Mouse (Mus musculus) kidney, postnatal 0 days (tissue): ENCODE measurements at regions not wholly inside any gene's neighbourhood (a gene's known extent, or its start where the extent isn't known, plus 50 kb on each side); places are given as distances from the start of the nearest gene placed in this dataset.

Experiments
- ATAC-seq: fragments of 200-750 bp; cut with Nextera tagmentation; replicated peaks from 2 replicates; pipeline ENCODE4 v1.8.0; 2017; ENCODE audit warnings: low read depth, moderate number of reproducible peaks, moderate TSS enrichment, moderate library complexity; ENCODE audit not compliant: low FRiP score
- DNase-seq: peaks from one replicate; pipeline ENCODE4 v3.0.0-alpha.2; 2016; ENCODE audit warnings: low spot score
- H3K27ac ChIP-seq: fragments of 300-500 bp; sonication (generic); 2 replicates; pipeline ENCODE4 v1.5.1; 2014; ENCODE audit warnings: mild to moderate bottlenecking
- H3K27me3 ChIP-seq: fragments of 300-500 bp; sonication (generic); 2 replicates; pipeline ENCODE4 v1.6.1; 2014; ENCODE audit warnings: low read length, mixed read lengths; ENCODE audit not compliant: insufficient read depth
- H3K36me3 ChIP-seq: fragments of 300-500 bp; sonication (generic); 2 replicates; pipeline ENCODE4 v1.6.1; 2014; ENCODE audit warnings: low read length, mixed read lengths; ENCODE audit not compliant: insufficient read depth
- H3K4me1 ChIP-seq: fragments of 300-500 bp; sonication (generic); replicated peaks from 2 replicates; pipeline ENCODE4 v1.6.1; 2014; ENCODE audit warnings: antibody characterized with exemption, low read length, mixed read lengths; ENCODE audit not compliant: insufficient read depth
- H3K4me2 ChIP-seq: fragments of 300-500 bp; sonication (generic); 2 replicates; pipeline ENCODE4 v1.6.1; 2014; ENCODE audit warnings: mild to moderate bottlenecking, low read length, moderate library complexity, mixed read lengths
- H3K4me3 ChIP-seq: fragments of 300-500 bp; sonication (generic); replicated peaks from 2 replicates; pipeline ENCODE4 v1.5.1; 2014; ENCODE audit warnings: low read depth, low read length
- H3K9ac ChIP-seq: fragments of 300-500 bp; sonication (generic); 2 replicates; pipeline ENCODE4 v1.6.1; 2014; ENCODE audit warnings: low read depth, low read length
- H3K9me3 ChIP-seq: fragments of 300-500 bp; sonication (generic); replicated peaks from 2 replicates; pipeline ENCODE4 v1.6.1; 2016; ENCODE audit warnings: low read length, inconsistent platforms, mixed read lengths
- CTCF ChIP-seq: IDR thresholded peaks from 2 replicates; pipeline ENCODE4 v1.5.1; 2016; ENCODE audit warnings: antibody characterized with exemption, low read depth, mild to moderate bottlenecking, moderate library complexity
- WGBS: fragments of 180-500 bp; shearing (Covaris S2); extraction: QIAGEN DNeasy Blood & Tissue Kit; methylation state at CpG from one replicate; pipeline ENCODE4 v1.1.7; 2014; 5-methylcytosine and 5-hydroxymethylcytosine counted together

DNA sequence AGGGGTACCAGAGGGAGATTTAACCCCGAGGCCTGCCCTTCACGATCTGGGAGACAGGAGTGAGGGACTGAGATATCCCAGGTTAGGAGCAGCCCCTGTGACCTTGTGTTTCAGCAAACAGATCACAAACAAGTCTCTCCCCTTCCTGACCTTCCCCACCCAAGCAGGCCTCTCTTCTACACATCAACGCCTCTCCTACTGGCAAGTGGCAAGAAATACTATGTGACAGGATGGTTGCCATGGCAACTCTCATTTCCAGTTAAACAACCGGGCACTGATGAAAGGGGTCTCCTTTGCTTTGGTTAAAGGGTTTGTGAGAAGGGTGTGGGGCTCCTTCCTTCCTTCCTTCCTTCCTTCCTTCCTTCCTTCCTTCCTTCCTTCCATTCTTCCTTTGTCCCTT is 134.6 kb upstream of the Gm4791 start:
- Histone ChIP-seq H3K27me3 (no peaks in the 10 kb centered on the region), H3K9ac (no peak overlapping the region), H3K4me2 (no peak overlapping the region), H3K9me3 (no peaks in the 10 kb centered on the region), H3K27ac (no peak overlapping the region), H3K4me1 (no peaks in the 10 kb centered on the region), H3K36me3 (no peaks in the 10 kb centered on the region), H3K4me3 (no peak overlapping the region)
- TF ChIP-seq CTCF: no peak
- 29% methylated on average over 4 of the region's 4 CpGs for WGBS
- peak; percentile 7 for DNase-seq
- ATAC-seq: no peak

DNA sequence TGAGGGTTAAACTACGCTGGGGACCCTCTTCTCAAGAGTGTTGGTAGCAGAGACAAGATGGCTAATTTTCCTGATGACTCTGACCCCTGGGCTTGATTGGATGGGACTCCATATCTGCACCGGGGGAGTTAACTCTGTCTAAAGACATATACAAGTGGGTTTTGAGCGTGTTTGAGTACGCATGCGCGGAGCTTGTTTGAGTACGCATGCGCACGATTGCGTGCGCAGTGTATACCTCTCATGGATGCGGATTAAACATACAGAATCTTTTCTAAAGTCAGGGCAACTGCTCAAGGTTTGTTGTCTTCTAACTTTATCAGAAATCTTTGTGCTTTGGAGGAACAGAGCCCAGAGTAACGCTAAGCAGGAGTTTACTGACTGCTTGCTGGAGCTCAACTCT is 146.8 kb upstream of the Gm4791 start:
- ATAC-seq (no peak), DNase-seq (no peak)
- Histone ChIP-seq H3K36me3 (no peaks in the 10 kb centered on the region), H3K27ac (no peak overlapping the region), H3K9me3 (no peaks in the 10 kb centered on the region), H3K9ac (no peak overlapping the region), H3K4me2 (no peak overlapping the region), H3K4me3 (no peak overlapping the region), H3K27me3 (no peaks in the 10 kb centered on the region), H3K4me1 (no peaks in the 10 kb centered on the region)
- WGBS: 95% methylated on average over 13 of the region's 13 CpGs
- TF ChIP-seq CTCF: no peak

DNA sequence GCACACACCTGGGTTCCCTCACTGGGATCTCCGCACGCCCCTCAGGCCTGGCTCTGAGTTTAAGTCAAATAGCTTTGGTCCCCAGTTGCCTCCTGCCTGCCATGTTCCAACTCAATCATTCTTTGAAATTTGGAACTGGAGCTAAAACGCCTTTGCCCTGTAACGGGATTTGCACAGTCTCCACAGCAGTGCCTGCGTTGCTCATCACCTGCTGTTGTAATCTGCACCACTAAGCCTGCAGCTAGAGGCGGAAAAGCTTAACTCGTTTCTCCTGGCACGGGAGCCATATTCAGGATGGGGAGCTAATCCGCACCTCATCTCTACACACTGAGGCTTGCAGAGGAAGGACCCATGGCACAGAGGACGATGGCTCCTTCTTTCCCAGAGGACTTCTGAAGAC is 147.2 kb upstream of the Gm4791 start:
- ATAC-seq (no peak), DNase-seq (no peak)
- Histone ChIP-seq H3K9me3 (no peaks in the 10 kb centered on the region), H3K4me2 (no peak overlapping the region), H3K4me1 (no peaks in the 10 kb centered on the region), H3K4me3 (no peak overlapping the region), H3K27me3 (no peaks in the 10 kb centered on the region), H3K27ac (no peak overlapping the region), H3K36me3 (no peaks in the 10 kb centered on the region), H3K9ac (no peak overlapping the region)
- WGBS: 84% methylated on average over 10 of the region's 10 CpGs
- no peak for TF ChIP-seq CTCF

DNA sequence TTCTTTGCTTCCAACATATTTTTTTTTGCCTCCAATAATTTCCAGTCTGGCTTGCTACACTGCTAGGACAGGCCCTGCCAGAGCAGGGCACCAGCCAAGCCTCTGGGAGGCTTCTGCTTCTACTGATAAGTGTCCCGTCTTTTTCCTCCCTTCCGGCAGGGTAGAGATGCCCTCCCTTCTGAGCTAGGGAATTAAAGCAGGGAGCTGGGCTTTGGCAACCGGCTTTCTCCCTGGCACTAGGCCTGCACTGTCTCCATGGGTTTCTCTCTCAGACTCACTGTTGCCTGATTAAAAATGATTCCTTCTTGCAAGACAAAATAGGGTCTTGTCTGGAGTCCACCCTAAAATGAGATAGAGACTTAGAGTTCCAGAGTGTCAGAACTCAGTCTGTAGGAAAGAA is 153.3 kb upstream of the Gm4791 start:
- 75% methylated on average over 3 of the region's 3 CpGs for WGBS
- Histone ChIP-seq H3K9ac (no peak overlapping the region), H3K27ac (no peak overlapping the region), H3K36me3 (no peaks in the 10 kb centered on the region), H3K9me3 (no peaks in the 10 kb centered on the region), H3K27me3 (no peaks in the 10 kb centered on the region), H3K4me1 (no peaks in the 10 kb centered on the region), H3K4me2 (no peak overlapping the region), H3K4me3 (no peak overlapping the region)
- TF ChIP-seq CTCF: no peak
- DNase-seq: no peak
- no peak for ATAC-seq

DNA sequence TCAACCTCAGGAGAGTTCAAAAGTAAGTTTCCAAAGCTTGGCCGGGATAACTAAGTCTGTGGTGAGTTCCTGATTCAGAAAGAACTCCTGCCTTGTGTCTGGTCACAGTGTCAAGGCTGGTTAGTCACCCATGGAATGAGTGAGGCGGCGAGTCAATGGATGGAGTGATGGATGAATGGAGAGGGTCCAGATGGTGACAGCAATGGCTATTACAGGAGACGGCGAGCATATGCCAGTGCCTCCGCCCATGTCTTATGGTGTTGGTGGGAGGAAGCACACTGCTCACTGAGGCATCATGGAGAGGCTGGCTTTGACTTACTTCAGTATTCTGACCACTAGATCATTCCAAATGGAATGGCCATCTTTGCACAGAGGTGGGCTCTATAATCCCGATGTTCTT is 154.8 kb upstream of the Gm4791 start:
- TF ChIP-seq CTCF: no peak
- 58% methylated on average over 7 of the region's 7 CpGs for WGBS
- no peaks in the 10 kb centered on the region for H3K36me3 ChIP-seq
- no peak overlapping the region for H3K9ac ChIP-seq
- DNase-seq (peak; percentile 11), ATAC-seq (no peak)
- H3K9me3 ChIP-seq: no peaks in the 10 kb centered on the region
- H3K4me3 ChIP-seq: no peak overlapping the region
- H3K27me3 ChIP-seq: no peaks in the 10 kb centered on the region
- no peak overlapping the region for H3K27ac ChIP-seq
- no peak overlapping the region for H3K4me2 ChIP-seq
- H3K4me1 ChIP-seq: no peaks in the 10 kb centered on the region

DNA sequence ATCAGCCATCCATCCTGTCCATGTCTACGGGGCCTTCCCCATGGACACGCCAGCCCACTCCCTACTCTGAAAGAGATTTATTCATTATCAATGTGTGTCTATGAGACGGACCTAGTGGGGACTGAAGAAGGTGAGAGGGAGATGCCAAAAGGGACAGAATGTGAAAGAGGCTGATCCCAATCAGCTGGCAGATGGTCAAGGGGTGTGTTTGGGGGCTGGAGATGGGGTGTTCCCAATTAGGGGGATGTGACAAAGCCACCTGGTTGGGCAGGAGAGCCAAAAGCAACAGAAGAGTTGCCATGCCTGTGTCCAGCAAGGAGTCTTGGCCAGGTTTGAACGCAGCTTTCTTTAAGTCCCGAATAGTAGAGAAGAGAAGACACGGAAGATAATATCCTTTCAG is 157.0 kb upstream of the Gm4791 start:
- ATAC-seq (no peak), DNase-seq (no peak)
- H3K9me3 ChIP-seq: no peaks in the 10 kb centered on the region
- no peak for TF ChIP-seq CTCF
- no peaks in the 10 kb centered on the region for H3K4me1 ChIP-seq
- no peak overlapping the region for H3K4me2 ChIP-seq
- no peak overlapping the region for H3K27ac ChIP-seq
- H3K27me3 ChIP-seq: no peaks in the 10 kb centered on the region
- 81% methylated on average over 6 of the region's 6 CpGs for WGBS
- H3K36me3 ChIP-seq: no peaks in the 10 kb centered on the region
- H3K4me3 ChIP-seq: no peak overlapping the region
- no peak overlapping the region for H3K9ac ChIP-seq

DNA sequence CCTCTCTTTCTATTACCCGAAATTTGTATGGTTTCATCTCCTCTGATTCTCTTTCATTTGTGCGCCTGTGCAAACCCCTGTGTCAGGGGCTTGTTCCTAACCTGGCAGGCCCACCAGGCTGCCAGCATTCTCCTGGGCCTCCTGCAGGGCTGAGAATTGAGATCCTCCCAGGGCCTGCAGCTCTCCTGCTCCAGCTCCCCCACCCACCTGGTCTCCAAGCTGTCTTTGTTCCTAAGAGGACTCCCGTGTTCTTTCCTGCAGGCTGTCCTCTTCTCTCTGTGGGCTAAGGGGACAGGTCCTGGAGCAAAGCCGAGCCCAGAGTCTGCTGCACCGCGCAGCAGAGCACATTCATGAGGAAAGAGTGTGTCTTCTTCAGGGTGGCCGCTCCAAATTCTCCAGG is 163.3 kb upstream of the Gm4791 start:
- Histone ChIP-seq H3K9ac (no peak overlapping the region), H3K4me3 (no peak overlapping the region), H3K27me3 (no peaks in the 10 kb centered on the region), H3K36me3 (no peaks in the 10 kb centered on the region), H3K27ac (no peak overlapping the region), H3K4me1 (no peaks in the 10 kb centered on the region), H3K9me3 (no peaks in the 10 kb centered on the region), H3K4me2 (no peak overlapping the region)
- DNase-seq (no peak), ATAC-seq (no peak)
- 49% methylated on average over 7 of the region's 7 CpGs for WGBS
- TF ChIP-seq CTCF: no peak
